Mouse (Mus musculus) erythroblast, embryonic 14.5 days (primary cell): Measurements from ENCODE around the gene Pex13.

Experiments
- GATA1 ChIP-seq: IDR thresholded peaks from 2 replicates; pipeline ENCODE4 v1.6.1; 2012; ENCODE audit warnings: low read length, inconsistent platforms, mixed read lengths
- TAL1 ChIP-seq: IDR thresholded peaks from 3 replicates; pipeline ENCODE4 v1.6.1; 2012; ENCODE audit warnings: low read length, inconsistent platforms, mixed read lengths

GRCm38 (mm10) chr11:23676100-23676499 is 10.3 kb upstream of the Pex13 start:
- TF ChIP-seq GATA1 (no peak), TAL1 (no peak)
